Mouse (Mus musculus) limb, embryonic 15.5 days (tissue): Measurements from ENCODE around the gene Prtg. TPM values are rescaled to one million over a fixed set of nuclear protein-coding genes. Genes with fewer than 3 reads are reported as not detected.

Experiments
- ATAC-seq: fragments of 200-750 bp; cut with Nextera tagmentation; 2 replicates; pipeline ENCODE4 v1.8.0; 2017; ENCODE audit warnings: low read depth, moderate TSS enrichment; ENCODE audit not compliant: insufficient number of reproducible peaks, low FRiP score, low TSS enrichment
- H3K27ac ChIP-seq: fragments of 300-500 bp; sonication (generic); 2 replicates; pipeline ENCODE4 v1.5.1; 2015; ENCODE audit warnings: moderate library complexity, mild to moderate bottlenecking, inconsistent platforms
- H3K27me3 ChIP-seq: fragments of 300-500 bp; sonication (generic); 2 replicates; pipeline ENCODE4 v1.6.1; 2015; ENCODE audit warnings: inconsistent platforms
- H3K36me3 ChIP-seq: fragments of 300-500 bp; sonication (generic); 2 replicates; pipeline ENCODE4 v1.6.1; 2015; ENCODE audit warnings: inconsistent platforms
- H3K4me1 ChIP-seq: fragments of 300-500 bp; sonication (generic); 2 replicates; pipeline ENCODE4 v1.6.1; 2015; ENCODE audit warnings: inconsistent platforms
- H3K4me2 ChIP-seq: fragments of 300-500 bp; sonication (generic); 2 replicates; pipeline ENCODE4 v1.6.1; 2015; ENCODE audit warnings: mild to moderate bottlenecking, inconsistent platforms
- H3K4me3 ChIP-seq: fragments of 300-500 bp; sonication (generic); 2 replicates; pipeline ENCODE4 v1.5.1; 2015; ENCODE audit warnings: mild to moderate bottlenecking, inconsistent platforms
- H3K9ac ChIP-seq: fragments of 300-500 bp; sonication (generic); 2 replicates; pipeline ENCODE4 v1.6.1; 2015; ENCODE audit warnings: inconsistent platforms
- H3K9me3 ChIP-seq: fragments of 300-500 bp; sonication (generic); 2 replicates; pipeline ENCODE4 v1.6.1; 2016; ENCODE audit warnings: inconsistent platforms
- WGBS: fragments of 180-500 bp; shearing (Covaris S2); methylation state at CpG from one replicate; pipeline ENCODE4 v1.1.7; 2015; 5-methylcytosine and 5-hydroxymethylcytosine counted together
- polyA plus RNA-seq: library from polyadenylated mRNA; unstranded; fragments of >200 nt; fragmentation: Nextera tagmentation; extraction: Ambion mirVana; gene quantifications from 2 replicates; pipeline ENCODE4 v1.2.1, GENCODE M21; 2015

Prtg gene
- polyA plus RNA-seq, 1 experiment from 2014 or later, result 0.41 TPM

GRCm38 (mm10) chr9:72787732-72788131 is 18.9 kb upstream of the Prtg start:
- 89% methylated on average over 1 of the region's 1 CpGs for WGBS
- no peak for ATAC-seq
- H3K36me3 ChIP-seq, result no peaks in the 10 kb centered on the region

DNA sequence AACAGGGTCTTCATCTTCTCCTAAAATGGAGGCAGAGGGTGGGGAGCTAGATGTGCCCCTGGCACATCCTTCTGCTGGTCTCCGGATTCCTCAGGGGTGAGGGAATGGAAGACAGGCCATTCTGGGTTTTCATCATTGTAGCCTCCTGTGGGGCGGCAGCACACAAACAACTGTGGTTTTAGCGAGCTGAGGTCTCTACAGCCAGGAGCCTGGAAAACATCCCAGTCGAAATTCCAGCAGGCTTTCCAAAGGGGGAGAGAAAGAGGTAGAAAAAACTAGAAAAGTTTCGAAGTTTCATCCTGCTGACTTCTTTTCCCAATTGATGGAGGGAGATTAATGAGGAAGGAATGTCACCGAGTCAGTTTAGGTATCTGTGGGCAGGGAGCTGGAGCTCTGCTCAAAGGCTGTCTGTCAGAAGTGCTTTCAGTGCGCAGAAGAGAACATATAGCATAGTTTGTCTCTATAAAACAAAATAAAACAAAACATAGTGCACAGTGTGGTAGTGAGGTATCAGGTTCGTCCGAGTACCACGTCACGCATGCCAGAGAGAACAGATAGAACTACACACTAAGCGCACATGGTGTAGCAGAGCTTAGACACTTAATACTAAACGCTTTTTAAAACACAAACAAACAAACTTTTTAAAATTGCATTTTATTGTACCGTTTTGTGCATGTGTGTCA is 16.0 kb upstream of the Prtg start:
- ATAC-seq, result no peak
- no peaks in the 10 kb centered on the region for H3K36me3 ChIP-seq
- no peak overlapping the region for H3K4me3 ChIP-seq
- H3K9me3 ChIP-seq, result no peaks in the 10 kb centered on the region
- peak overlapping the region; percentile 57 for H3K27ac ChIP-seq
- H3K27me3 ChIP-seq, result no peaks in the 10 kb centered on the region
- 38% methylated on average over 14 of the region's 14 CpGs for WGBS
- peak overlapping the region; percentile 19; the same call in 1 of the 2 replicates for H3K4me2 ChIP-seq
- peaks cover 14% of the 10 kb centered on the region for H3K4me1 ChIP-seq
- no peak overlapping the region for H3K9ac ChIP-seq

More at GRCm38 (mm10) chr9:72787732-72788131, 18.9 kb upstream of the Prtg start:
- Histone ChIP-seq H3K27ac (no peak overlapping the region), H3K9me3 (no peaks in the 10 kb centered on the region), H3K9ac (no peak overlapping the region), H3K27me3 (no peaks in the 10 kb centered on the region), H3K4me3 (no peak overlapping the region), H3K4me2 (no peak overlapping the region), H3K4me1 (peaks cover 14% of the 10 kb centered on the region)

DNA sequence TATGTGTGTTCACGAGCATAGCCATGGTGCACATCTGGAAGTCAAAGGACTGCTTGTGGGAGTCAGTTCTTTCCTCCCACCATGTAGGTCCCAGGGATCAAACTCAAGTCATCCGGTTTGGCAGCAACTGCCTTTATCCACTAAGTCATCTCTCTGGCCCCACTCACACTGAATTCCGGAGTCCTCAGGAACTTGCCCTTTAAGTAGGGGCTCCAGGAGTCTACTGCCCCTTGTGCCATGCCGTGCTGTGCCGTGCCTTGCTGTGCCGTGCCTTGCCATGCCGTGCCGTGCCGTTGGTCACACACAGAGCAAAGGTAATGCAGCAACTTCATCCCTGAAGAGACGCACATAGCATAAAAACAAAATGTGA is 15.5 kb upstream of the Prtg start:
- WGBS, result 27% methylated on average over 10 of the region's 10 CpGs
- H3K27ac ChIP-seq, result peak overlapping the region; percentile 57
- ATAC-seq, result 0 out of 2 replicates have a peak, but pooled peaks have one; percentile 19
- H3K9ac ChIP-seq, result no peak overlapping the region
- no peaks in the 10 kb centered on the region for H3K36me3 ChIP-seq
- H3K27me3 ChIP-seq, result no peaks in the 10 kb centered on the region
- H3K4me1 ChIP-seq, result peaks cover 14% of the 10 kb centered on the region
- no peaks in the 10 kb centered on the region for H3K9me3 ChIP-seq
- H3K4me3 ChIP-seq, result no peak overlapping the region
- H3K4me2 ChIP-seq, result peak overlapping the region; percentile 19

DNA sequence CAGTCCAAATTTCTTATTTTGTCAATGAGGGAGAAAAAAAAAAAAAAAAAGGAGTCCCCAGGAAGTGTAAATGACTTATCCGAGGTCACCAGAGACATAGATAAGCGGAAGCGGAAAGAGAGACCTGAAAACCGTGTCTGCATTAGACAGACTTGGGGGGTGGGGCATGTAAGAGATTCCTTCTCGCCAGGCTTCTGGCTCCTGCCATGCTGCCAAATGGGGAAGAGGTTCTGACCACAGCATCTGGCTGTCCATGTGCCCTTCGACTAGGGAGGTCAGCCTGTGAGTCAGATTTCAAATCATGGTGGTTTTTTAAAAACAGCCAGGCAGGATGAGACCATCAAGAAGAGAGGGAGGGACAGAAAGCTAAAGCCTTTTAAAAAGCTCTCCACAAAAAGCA is 15.0 kb upstream of the Prtg start:
- H3K4me2 ChIP-seq, result no peak overlapping the region
- WGBS, result 11% methylated on average over 6 of the region's 6 CpGs
- no peaks in the 10 kb centered on the region for H3K9me3 ChIP-seq
- ATAC-seq, result no peak
- H3K4me1 ChIP-seq, result peaks cover 14% of the 10 kb centered on the region
- H3K4me3 ChIP-seq, result no peak overlapping the region
- no peak overlapping the region for H3K27ac ChIP-seq
- H3K27me3 ChIP-seq, result no peaks in the 10 kb centered on the region
- H3K36me3 ChIP-seq, result no peaks in the 10 kb centered on the region
- no peak overlapping the region for H3K9ac ChIP-seq

DNA sequence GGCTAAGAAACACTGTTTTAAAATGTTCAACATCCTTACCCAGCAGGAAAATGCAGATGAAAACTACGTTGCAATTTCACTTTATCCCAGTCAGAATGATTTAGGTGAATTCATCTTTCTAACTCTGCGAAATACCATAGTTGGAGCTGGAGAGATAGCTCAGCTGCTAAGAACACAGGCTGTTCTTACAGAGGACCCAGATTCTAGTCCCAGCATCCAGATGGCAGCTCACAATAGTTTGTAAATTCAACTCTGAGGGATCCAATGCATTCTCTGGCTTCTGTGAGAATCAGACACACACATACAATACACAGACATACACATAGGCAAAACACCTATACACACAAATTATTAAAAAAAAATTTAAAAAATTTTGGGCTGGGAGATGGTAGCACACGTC is 11.4 kb upstream of the Prtg start:
- H3K36me3 ChIP-seq, result no peaks in the 10 kb centered on the region
- H3K9me3 ChIP-seq, result no peaks in the 10 kb centered on the region
- 83% methylated on average over 3 of the region's 3 CpGs for WGBS
- H3K4me3 ChIP-seq, result no peak overlapping the region
- no peak overlapping the region for H3K9ac ChIP-seq
- peaks cover 14% of the 10 kb centered on the region for H3K4me1 ChIP-seq
- ATAC-seq, result no peak
- H3K4me2 ChIP-seq, result no peak overlapping the region
- H3K27ac ChIP-seq, result no peak overlapping the region
- H3K27me3 ChIP-seq, result no peaks in the 10 kb centered on the region

DNA sequence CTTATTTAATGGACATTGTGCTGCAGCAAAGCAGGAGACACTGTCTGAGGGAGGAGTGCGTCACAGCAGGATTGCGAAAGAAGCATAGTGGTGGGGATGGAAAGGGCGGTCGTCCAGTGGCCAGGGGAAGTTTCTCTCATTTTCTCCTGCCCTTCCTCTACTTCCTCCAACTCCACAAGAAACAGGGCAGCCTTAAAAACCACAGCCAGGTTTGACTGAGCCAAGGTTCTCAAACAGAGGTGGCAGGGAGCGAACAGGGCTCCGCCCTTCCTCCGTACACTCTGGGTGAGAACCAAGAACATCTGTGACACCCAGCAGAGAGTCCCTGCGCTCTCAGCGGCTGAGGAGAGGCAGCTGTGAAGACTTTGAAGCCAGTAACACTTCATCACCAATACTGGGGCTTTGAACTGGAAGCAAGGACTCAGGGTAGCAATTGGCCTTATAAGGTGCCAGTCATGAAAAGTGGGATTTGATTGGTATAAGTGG is 9.5 kb upstream of the Prtg start:
- Histone ChIP-seq H3K9ac (no peak overlapping the region), H3K4me1 (no peaks in the 10 kb centered on the region), H3K27ac (no peak overlapping the region), H3K36me3 (no peaks in the 10 kb centered on the region), H3K27me3 (peaks cover 1% of the 10 kb centered on the region; the same call in 1 of the 2 replicates), H3K9me3 (no peaks in the 10 kb centered on the region), H3K4me2 (0 out of 2 replicates have a peak overlapping the region, but pooled peaks have one; percentile 8), H3K4me3 (no peak overlapping the region)
- WGBS, result 30% methylated on average over 9 of the region's 9 CpGs
- no peak for ATAC-seq

GRCm38 (mm10) chr9:72803280-72803679 is 3.4 kb upstream of the Prtg start:
- ATAC-seq, result no peak
- no peak overlapping the region for H3K9ac ChIP-seq
- no peak overlapping the region for H3K27ac ChIP-seq
- peaks cover 20% of the 10 kb centered on the region for H3K27me3 ChIP-seq
- no peak overlapping the region for H3K4me3 ChIP-seq
- H3K36me3 ChIP-seq, result no peaks in the 10 kb centered on the region
- H3K4me1 ChIP-seq, result peaks cover 19% of the 10 kb centered on the region
- H3K4me2 ChIP-seq, result no peak overlapping the region
- no peaks in the 10 kb centered on the region for H3K9me3 ChIP-seq
- 42% methylated on average over 4 of the region's 4 CpGs for WGBS

DNA sequence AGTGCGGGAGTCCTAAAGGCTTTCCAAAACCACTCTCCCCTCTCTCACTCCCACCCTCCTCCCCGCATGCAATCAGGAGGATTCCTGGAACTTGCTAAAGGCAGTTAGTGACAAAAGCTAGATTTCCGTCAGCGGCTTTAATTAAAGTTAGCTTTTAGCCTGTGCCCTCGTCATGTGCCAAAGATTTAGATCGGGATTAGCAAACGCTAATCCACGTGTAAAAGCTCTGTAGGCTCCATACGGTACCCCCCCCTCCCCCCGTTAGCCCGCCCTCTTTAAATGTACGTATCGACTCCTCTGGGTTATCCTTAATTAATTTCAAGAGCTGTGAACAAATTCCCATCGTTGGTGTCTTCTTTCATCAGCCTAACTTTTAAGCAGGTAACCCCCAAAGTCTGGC is 528 bp upstream of the Prtg start:
- no peak overlapping the region for H3K9ac ChIP-seq
- H3K4me1 ChIP-seq, result peaks cover 19% of the 10 kb centered on the region
- 9% methylated on average over 14 of the region's 14 CpGs for WGBS
- H3K27me3 ChIP-seq, result peaks cover 44% of the 10 kb centered on the region
- H3K4me3 ChIP-seq, result no peak overlapping the region; the same call in 1 of the 2 replicates
- H3K27ac ChIP-seq, result no peak overlapping the region
- H3K36me3 ChIP-seq, result no peaks in the 10 kb centered on the region
- H3K9me3 ChIP-seq, result no peaks in the 10 kb centered on the region
- ATAC-seq, result no peak
- peak overlapping the region; percentile 98; the same call in 1 of the 2 replicates for H3K4me2 ChIP-seq

DNA sequence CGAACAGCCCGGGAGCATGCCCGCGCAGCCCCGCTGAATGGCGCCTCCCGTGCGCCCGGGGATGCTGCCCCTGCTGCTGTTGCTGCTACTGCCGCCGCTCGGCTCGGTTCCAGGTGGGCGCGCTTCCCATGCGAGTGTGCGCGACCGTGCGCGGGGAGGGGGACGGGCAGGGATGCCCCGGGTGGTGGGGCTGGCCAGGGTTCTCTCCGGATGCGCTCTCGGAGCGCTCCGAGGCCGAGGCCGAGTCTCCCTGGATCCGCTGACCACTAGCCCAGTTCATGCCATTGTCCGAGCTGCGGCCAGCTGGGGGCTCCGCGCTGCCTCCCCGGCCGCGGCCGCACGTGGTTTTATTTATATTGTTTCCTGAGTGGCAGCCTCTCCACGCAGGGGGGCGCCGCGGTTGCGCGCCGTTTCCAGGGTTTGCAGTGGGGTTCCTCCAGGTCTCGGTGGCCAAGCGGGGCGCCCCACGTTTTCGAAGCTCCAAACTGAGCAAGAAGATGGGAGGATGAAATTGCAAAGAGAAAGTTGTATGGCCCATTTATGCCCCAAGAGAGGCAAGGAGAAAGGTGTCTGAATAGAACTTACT is 839 bp downstream of the Prtg start:
- H3K4me3 ChIP-seq, result peak overlapping the region; percentile 70
- under 1% methylated on average over 52 of the region's 52 CpGs for WGBS
- H3K9ac ChIP-seq, result peak overlapping the region; percentile 43
- H3K27ac ChIP-seq, result no peak overlapping the region
- no peaks in the 10 kb centered on the region for H3K9me3 ChIP-seq
- ATAC-seq, result no peak
- H3K4me2 ChIP-seq, result peak overlapping the region; percentile 98
- H3K36me3 ChIP-seq, result no peaks in the 10 kb centered on the region
- H3K4me1 ChIP-seq, result peaks cover 19% of the 10 kb centered on the region
- peaks cover 44% of the 10 kb centered on the region for H3K27me3 ChIP-seq

DNA sequence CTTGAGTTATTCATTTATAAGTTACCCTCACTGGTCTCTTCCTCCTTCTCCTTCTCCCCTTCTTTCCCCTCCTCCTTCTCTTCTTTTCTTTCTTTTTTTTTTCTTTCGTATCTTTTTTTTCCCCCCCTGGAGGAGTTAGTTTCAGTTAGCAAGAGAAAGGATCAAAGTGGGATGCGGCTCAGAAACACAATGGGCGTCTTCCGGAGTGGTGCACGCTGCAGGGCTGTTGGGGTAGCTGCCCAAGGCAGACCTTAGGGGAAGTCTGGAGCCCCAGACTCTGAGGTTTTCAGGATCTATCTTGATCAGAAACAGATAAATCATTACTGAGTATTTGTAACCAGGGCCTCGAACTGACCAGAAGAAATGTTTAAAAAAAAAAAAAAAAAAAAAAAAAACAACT is 1.5 kb downstream of the Prtg start:
- Histone ChIP-seq H3K4me1 (peaks cover 19% of the 10 kb centered on the region), H3K9me3 (no peaks in the 10 kb centered on the region), H3K4me2 (peak overlapping the region; percentile 98), H3K4me3 (peak overlapping the region; percentile 70), H3K27me3 (peaks cover 46% of the 10 kb centered on the region), H3K36me3 (no peaks in the 10 kb centered on the region), H3K9ac (no peak overlapping the region), H3K27ac (no peak overlapping the region)
- 8% methylated on average over 6 of the region's 6 CpGs for WGBS
- ATAC-seq, result no peak

DNA sequence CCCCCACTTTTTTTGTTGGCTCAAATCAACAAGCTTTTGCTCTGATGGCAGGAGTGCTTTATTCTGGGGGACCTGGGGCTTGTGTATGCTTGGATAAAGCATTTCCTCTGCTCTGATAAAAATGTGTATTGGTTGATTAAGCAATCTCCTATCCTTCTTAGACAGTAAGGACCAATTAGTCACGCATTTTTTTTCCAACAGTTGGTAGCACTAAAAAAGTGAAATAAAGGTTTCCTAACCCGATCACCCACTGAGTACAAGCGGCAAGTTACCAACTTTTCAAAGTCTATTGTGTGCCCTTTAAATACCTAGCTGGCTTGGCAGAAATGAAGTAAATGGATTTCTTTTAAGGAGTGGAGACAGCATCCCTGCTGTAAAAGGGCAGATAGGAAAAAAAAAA is 1.9 kb downstream of the Prtg start:
- no peak for ATAC-seq
- no peaks in the 10 kb centered on the region for H3K36me3 ChIP-seq
- peaks cover 19% of the 10 kb centered on the region for H3K4me1 ChIP-seq
- H3K9ac ChIP-seq, result no peak overlapping the region
- H3K4me2 ChIP-seq, result no peak overlapping the region
- WGBS, result 23% methylated on average over 3 of the region's 3 CpGs
- H3K27ac ChIP-seq, result no peak overlapping the region
- H3K9me3 ChIP-seq, result no peaks in the 10 kb centered on the region
- peaks cover 46% of the 10 kb centered on the region for H3K27me3 ChIP-seq
- no peak overlapping the region for H3K4me3 ChIP-seq

- Histone ChIP-seq H3K4me1 (peaks cover 19% of the 10 kb centered on the region), H3K27ac (no peak overlapping the region), H3K36me3 (no peaks in the 10 kb centered on the region), H3K9me3 (no peaks in the 10 kb centered on the region), H3K4me2 (no peak overlapping the region), H3K9ac (no peak overlapping the region), H3K27me3 (peaks cover 46% of the 10 kb centered on the region), H3K4me3 (no peak overlapping the region)
- no peak for ATAC-seq
- 45% methylated on average over 2 of the region's 2 CpGs for WGBS
Measured at GRCm38 (mm10) chr9:72809077-72809476, 2.4 kb downstream of the Prtg start.
